Mouse (Mus musculus): ENCODE measurements at regions not wholly inside any gene's neighbourhood (a gene's known extent, or its start where the extent isn't known, plus 50 kb on each side); places are given as distances from the start of the nearest gene placed in this dataset.

DNA sequence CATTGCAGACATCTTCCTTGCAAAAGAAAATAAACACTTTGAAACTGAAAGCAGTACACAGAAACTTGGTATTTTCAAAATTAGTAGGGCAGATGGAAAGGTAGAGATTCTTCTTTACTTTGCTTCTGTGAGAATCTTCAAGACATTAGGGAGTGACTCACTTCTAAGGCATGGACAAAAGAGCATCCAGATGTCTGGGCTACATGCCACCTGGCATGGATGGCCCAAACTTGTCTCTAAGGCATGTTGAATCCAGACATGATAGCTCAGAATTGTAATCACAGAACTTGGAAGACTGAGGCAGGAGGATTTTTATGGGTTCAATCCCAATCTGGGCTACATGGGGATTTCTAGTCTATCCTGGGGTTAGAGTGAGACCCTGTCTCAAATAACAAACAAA lies 58.4 kb downstream of the Ly6f start:
- TF ChIP-seq CTCF (IDR thresholded peaks at IDR 0.05; ENCODE audit: low read depth): no peak
- no peak for TF ChIP-seq EP300 (IDR thresholded peaks at IDR 0.05; ENCODE audit: low read depth)

Data from liver, embryonic 14.5 days (tissue).